Mouse (Mus musculus): ENCODE measurements around the gene Evi5l. TPM values are rescaled to one million over a fixed set of nuclear protein-coding genes. Genes with fewer than 3 reads are reported as not detected.

Evi5l gene
- polyA plus RNA-seq, 1 experiment from 2014 or later = 20.8 TPM

- Histone ChIP-seq H3K36me3 (ENCODE audit: control insufficient read depth, insufficient read depth, low read length) (no peaks in the 10 kb centered on the region), H3K9me3 (ENCODE audit: control insufficient read depth, low read depth, low read length) (no peaks in the 10 kb centered on the region), H3K4me3 (ENCODE audit: low read depth, low read length) (no peak overlapping the region), H3K27me3 (ENCODE audit: control insufficient read depth, insufficient read depth, low read length) (no peaks in the 10 kb centered on the region), H3K4me1 (ENCODE audit: control insufficient read depth, insufficient read depth, low read length) (no peaks in the 10 kb centered on the region), H3K27ac (ENCODE audit: low read length) (no peak overlapping the region), H3K4me2 (replicated peaks; ENCODE audit: low read depth, low read length) (no peak overlapping the region), H3K9ac (replicated peaks; ENCODE audit: low read depth, low read length) (no peak overlapping the region)
- ATAC-seq (ENCODE audit: insufficient number of reproducible peaks, insufficient read depth, low FRiP score, low read depth) = no peak
- 79% methylated on average over 3 of the region's 3 CpGs for WGBS
Measured at GRCm38 (mm10) chr8:4219617-4220016, 53.2 kb downstream of the Evi5l start.

GRCm38 (mm10) chr8:4222059-4222458 lies 55.7 kb downstream of the Evi5l start:
- Histone ChIP-seq H3K4me3 (ENCODE audit: low read depth, low read length) (no peak overlapping the region), H3K36me3 (ENCODE audit: control insufficient read depth, insufficient read depth, low read length) (no peaks in the 10 kb centered on the region), H3K27me3 (ENCODE audit: control insufficient read depth, insufficient read depth, low read length) (no peaks in the 10 kb centered on the region), H3K9ac (replicated peaks; ENCODE audit: low read depth, low read length) (no peak overlapping the region), H3K9me3 (ENCODE audit: control insufficient read depth, low read depth, low read length) (no peaks in the 10 kb centered on the region), H3K27ac (ENCODE audit: low read length) (no peak overlapping the region), H3K4me1 (ENCODE audit: control insufficient read depth, insufficient read depth, low read length) (no peaks in the 10 kb centered on the region), H3K4me2 (replicated peaks; ENCODE audit: low read depth, low read length) (no peak overlapping the region)
- ATAC-seq (ENCODE audit: insufficient number of reproducible peaks, insufficient read depth, low FRiP score, low read depth) = no peak

- Histone ChIP-seq H3K9ac (replicated peaks; ENCODE audit: low read depth, low read length) (no peak overlapping the region), H3K4me2 (replicated peaks; ENCODE audit: low read depth, low read length) (peak overlapping the region; percentile 53), H3K36me3 (ENCODE audit: control insufficient read depth, insufficient read depth, low read length) (no peaks in the 10 kb centered on the region), H3K27me3 (ENCODE audit: control insufficient read depth, insufficient read depth, low read length) (no peaks in the 10 kb centered on the region), H3K4me3 (ENCODE audit: low read depth, low read length) (peak overlapping the region; percentile 27), H3K4me1 (ENCODE audit: control insufficient read depth, insufficient read depth, low read length) (no peaks in the 10 kb centered on the region), H3K27ac (ENCODE audit: low read length) (no peak overlapping the region), H3K9me3 (ENCODE audit: control insufficient read depth, low read depth, low read length) (no peaks in the 10 kb centered on the region)
- no peak for ATAC-seq (ENCODE audit: insufficient number of reproducible peaks, insufficient read depth, low FRiP score, low read depth)
- 26% methylated on average over 4 of the region's 4 CpGs for WGBS
Measured at GRCm38 (mm10) chr8:4226323-4226722, 60.0 kb downstream of the Evi5l start.

- 5% methylated on average over 33 of the region's 33 CpGs for WGBS
- ATAC-seq (ENCODE audit: insufficient number of reproducible peaks, insufficient read depth, low FRiP score, low read depth) = peak; percentile 80
- H3K4me2 ChIP-seq (replicated peaks; ENCODE audit: low read depth, low read length) = peak within 1 kb of the TSS; percentile 53
Measured at GRCm38 (mm10) chr8:4226739-4227347, 60.5 kb downstream of the Evi5l start, which contains the start of gene Lrrc8e. Gene Lrrc8e, plus strand, starts transcription at chr8:4226827.

GRCm38 (mm10) chr8:4227919-4228318 lies 61.6 kb downstream of the Evi5l start:
- Histone ChIP-seq H3K27ac (ENCODE audit: low read length) (no peak overlapping the region), H3K4me2 (replicated peaks; ENCODE audit: low read depth, low read length) (no peak overlapping the region), H3K27me3 (ENCODE audit: control insufficient read depth, insufficient read depth, low read length) (no peaks in the 10 kb centered on the region), H3K9me3 (ENCODE audit: control insufficient read depth, low read depth, low read length) (no peaks in the 10 kb centered on the region), H3K36me3 (ENCODE audit: control insufficient read depth, insufficient read depth, low read length) (no peaks in the 10 kb centered on the region), H3K9ac (replicated peaks; ENCODE audit: low read depth, low read length) (no peak overlapping the region), H3K4me3 (ENCODE audit: low read depth, low read length) (no peak overlapping the region), H3K4me1 (ENCODE audit: control insufficient read depth, insufficient read depth, low read length) (no peaks in the 10 kb centered on the region)
- WGBS = 95% methylated on average over 4 of the region's 4 CpGs
- no peak for ATAC-seq (ENCODE audit: insufficient number of reproducible peaks, insufficient read depth, low FRiP score, low read depth)

More at GRCm38 (mm10) chr8:4226739-4227347, 60.5 kb downstream of the Evi5l start, which contains the start of gene Lrrc8e:
- H3K4me3 ChIP-seq (ENCODE audit: low read depth, low read length) = peak within 1 kb of the TSS; percentile 27
- H3K27me3 ChIP-seq (ENCODE audit: control insufficient read depth, insufficient read depth, low read length) = no peaks in the 10 kb centered on the region
- no peaks in the 10 kb centered on the region for H3K9me3 ChIP-seq (ENCODE audit: control insufficient read depth, low read depth, low read length)
- H3K9ac ChIP-seq (replicated peaks; ENCODE audit: low read depth, low read length) = no peak within 1 kb of the TSS
- no peaks in the 10 kb centered on the region for H3K4me1 ChIP-seq (ENCODE audit: control insufficient read depth, insufficient read depth, low read length)
- no peak within 1 kb of the TSS for H3K27ac ChIP-seq (ENCODE audit: low read length)
- H3K36me3 ChIP-seq (ENCODE audit: control insufficient read depth, insufficient read depth, low read length) = no peaks in the 10 kb centered on the region

- no peaks in the 10 kb centered on the region for H3K27me3 ChIP-seq (ENCODE audit: control insufficient read depth, insufficient read depth, low read length)
- no peaks in the 10 kb centered on the region for H3K36me3 ChIP-seq (ENCODE audit: control insufficient read depth, insufficient read depth, low read length)
- no peak for ATAC-seq (ENCODE audit: insufficient number of reproducible peaks, insufficient read depth, low FRiP score, low read depth)
- no peaks in the 10 kb centered on the region for H3K9me3 ChIP-seq (ENCODE audit: control insufficient read depth, low read depth, low read length)
- no peaks in the 10 kb centered on the region for H3K4me1 ChIP-seq (ENCODE audit: control insufficient read depth, insufficient read depth, low read length)
- WGBS = 67% methylated on average over 5 of the region's 5 CpGs
- H3K4me2 ChIP-seq (replicated peaks; ENCODE audit: low read depth, low read length) = no peak overlapping the region
- H3K4me3 ChIP-seq (ENCODE audit: low read depth, low read length) = no peak overlapping the region
- no peak overlapping the region for H3K27ac ChIP-seq (ENCODE audit: low read length)
- H3K9ac ChIP-seq (replicated peaks; ENCODE audit: low read depth, low read length) = no peak overlapping the region
Measured at GRCm38 (mm10) chr8:4229784-4230183, 63.4 kb downstream of the Evi5l start.

GRCm38 (mm10) chr8:4230612-4231351 lies 64.4 kb downstream of the Evi5l start:
- ATAC-seq (ENCODE audit: insufficient number of reproducible peaks, insufficient read depth, low FRiP score, low read depth) = peak; percentile 60; the same call in 1 of the 2 replicates
- Histone ChIP-seq H3K4me2 (replicated peaks; ENCODE audit: low read depth, low read length) (no peak overlapping the region), H3K36me3 (ENCODE audit: control insufficient read depth, insufficient read depth, low read length) (no peaks in the 10 kb centered on the region), H3K9me3 (ENCODE audit: control insufficient read depth, low read depth, low read length) (no peaks in the 10 kb centered on the region), H3K9ac (replicated peaks; ENCODE audit: low read depth, low read length) (no peak overlapping the region), H3K4me3 (ENCODE audit: low read depth, low read length) (no peak overlapping the region), H3K27ac (ENCODE audit: low read length) (no peak overlapping the region), H3K4me1 (ENCODE audit: control insufficient read depth, insufficient read depth, low read length) (no peaks in the 10 kb centered on the region), H3K27me3 (ENCODE audit: control insufficient read depth, insufficient read depth, low read length) (no peaks in the 10 kb centered on the region)
- WGBS = 56% methylated on average over 10 of the region's 10 CpGs

- H3K9ac ChIP-seq (replicated peaks; ENCODE audit: low read depth, low read length) = peak overlapping the region; percentile 60
- peaks cover 17% of the 10 kb centered on the region for H3K4me1 ChIP-seq (ENCODE audit: control insufficient read depth, insufficient read depth, low read length)
- 17% methylated on average over 15 of the region's 15 CpGs for WGBS
- peak overlapping the region; percentile 70 for H3K4me2 ChIP-seq (replicated peaks; ENCODE audit: low read depth, low read length)
- peaks cover 9% of the 10 kb centered on the region; the same call in 1 of the 2 replicates for H3K36me3 ChIP-seq (ENCODE audit: control insufficient read depth, insufficient read depth, low read length)
- ATAC-seq (ENCODE audit: insufficient number of reproducible peaks, insufficient read depth, low FRiP score, low read depth) = no peak
- H3K27me3 ChIP-seq (ENCODE audit: control insufficient read depth, insufficient read depth, low read length) = no peaks in the 10 kb centered on the region
- H3K9me3 ChIP-seq (ENCODE audit: control insufficient read depth, low read depth, low read length) = no peaks in the 10 kb centered on the region
- peak overlapping the region; percentile 97 for H3K27ac ChIP-seq (ENCODE audit: low read length)
- H3K4me3 ChIP-seq (ENCODE audit: low read depth, low read length) = peak overlapping the region; percentile 74
Measured at GRCm38 (mm10) chr8:4237814-4238433, 71.6 kb downstream of the Evi5l start.
